Mouse (Mus musculus): Measurements from ENCODE around the gene Gm9639.
"Not testable (repeated sequence)": the region's sequence is repeated elsewhere in the genome, so short reads cannot be mapped to it uniquely, and the experiment has no call there.

Gene Gm9639

DNA sequence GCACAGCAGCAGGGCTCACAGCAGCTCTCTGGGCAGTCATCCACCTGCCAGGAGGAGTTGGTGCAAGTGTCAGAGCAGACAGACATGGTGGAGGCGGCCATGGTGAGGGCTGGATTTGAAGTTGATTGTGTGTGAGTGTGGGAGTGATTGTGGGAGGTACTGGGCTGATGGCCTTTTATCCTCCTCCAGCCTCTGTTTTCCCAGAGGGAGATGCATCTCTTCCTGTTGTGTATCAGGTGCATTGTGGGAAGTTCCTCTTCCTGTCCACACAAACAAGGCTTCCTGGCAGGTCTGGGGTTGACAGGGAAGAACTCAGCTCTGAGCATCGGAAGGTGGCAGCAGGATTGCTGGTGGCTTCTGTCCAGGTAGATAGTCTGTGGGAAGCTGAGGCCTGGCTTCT, at the start of gene Gm9639:
Gm9639 (minus strand) TSS at position 101 of the 400 bp plus-strand sequence.
- no peak for DNase-seq (ENCODE audit: low spot score)

DNA sequence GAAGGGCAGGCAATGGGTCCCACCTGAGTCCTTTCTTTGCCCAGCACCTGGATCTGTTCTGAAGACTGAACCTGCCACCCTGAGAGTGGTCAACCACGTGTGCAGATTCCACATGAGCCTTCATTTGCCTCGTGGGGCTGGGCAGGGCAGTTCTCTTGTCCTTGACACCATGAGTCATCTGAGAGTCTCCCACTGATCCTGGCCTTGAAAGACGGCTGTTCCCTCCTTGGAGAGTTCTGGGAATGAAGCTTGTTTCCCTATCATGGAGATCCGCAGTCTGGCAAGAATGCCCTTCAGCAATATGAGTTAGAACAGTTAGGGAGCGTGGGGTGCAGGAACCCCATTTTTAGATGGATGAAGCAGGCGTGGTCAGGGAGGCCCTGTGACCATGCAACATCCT, 44.1 kb upstream of the Gm9639 start:
- DNase-seq (ENCODE audit: low spot score), result no peak

DNA sequence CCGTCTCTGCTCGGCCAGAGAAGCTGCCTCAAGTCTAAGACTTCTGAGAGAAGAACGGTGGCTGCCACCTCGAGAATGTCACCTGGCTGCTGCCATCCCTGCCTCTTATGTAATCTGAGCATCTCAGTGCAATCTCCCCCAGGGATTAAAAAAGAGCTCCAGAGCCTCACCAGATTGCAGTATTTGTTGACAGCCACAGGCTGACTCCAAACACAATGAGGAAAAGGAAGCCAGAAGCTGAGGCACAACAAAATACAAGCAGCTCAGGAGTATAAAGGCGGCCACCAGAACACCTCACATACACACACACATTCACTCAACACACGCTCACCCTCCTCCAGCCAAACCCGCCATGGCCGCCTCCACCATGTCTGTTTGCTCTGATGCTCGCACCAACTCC, 40.8 kb upstream of the Gm9639 start, which contains the start of gene Krtap10-10:
Krtap10-10 (plus strand) TSS at position 301 of the 400 bp plus-strand sequence.
- no peak for DNase-seq (ENCODE audit: low spot score)

DNA sequence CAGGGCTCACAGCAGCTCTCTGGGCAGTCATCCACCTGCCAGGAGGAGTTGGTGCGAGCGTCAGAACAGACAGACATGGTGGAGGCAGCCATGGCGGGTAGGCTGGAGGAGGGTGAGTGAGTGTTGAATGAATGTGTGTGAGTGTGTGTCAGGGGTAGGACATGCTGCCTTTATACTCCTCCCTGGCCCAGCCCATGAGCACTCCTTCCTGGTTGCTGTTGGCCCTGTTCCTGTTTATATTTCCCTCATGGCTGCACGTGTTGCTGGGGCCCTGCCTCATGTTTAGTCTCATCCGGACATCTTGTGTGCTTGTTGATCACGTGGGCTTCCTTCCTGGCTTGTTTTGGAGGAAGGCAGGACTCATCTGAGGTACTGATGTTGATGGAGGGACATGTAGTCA, 32.1 kb upstream of the Gm9639 start, which contains the start of gene Krtap10-4:
Krtap10-4 (minus strand) TSS at position 145 of the 400 bp plus-strand sequence.
- DNase-seq (ENCODE audit: low spot score), result no peak

DNA sequence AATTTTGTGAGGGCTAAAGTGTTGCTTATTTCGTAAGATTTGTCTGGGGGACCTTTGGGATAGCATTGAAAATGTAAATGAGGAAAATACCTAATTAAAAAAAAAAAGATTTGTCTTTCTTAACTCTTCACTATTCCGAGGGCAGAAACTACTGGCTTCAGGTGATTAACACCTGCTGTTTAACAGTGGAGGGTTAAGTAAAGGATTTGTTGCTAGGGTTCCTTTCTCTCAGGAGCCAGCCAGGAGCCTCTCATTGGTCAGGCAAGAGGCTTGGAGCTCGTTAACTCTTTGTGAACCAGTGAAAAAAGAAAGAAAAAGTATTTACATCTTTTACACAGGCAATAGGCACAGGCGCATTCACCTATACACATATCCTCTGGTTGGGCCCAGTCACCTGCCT, 24.3 kb upstream of the Gm9639 start:
- no peak for DNase-seq (ENCODE audit: low spot score)

DNA sequence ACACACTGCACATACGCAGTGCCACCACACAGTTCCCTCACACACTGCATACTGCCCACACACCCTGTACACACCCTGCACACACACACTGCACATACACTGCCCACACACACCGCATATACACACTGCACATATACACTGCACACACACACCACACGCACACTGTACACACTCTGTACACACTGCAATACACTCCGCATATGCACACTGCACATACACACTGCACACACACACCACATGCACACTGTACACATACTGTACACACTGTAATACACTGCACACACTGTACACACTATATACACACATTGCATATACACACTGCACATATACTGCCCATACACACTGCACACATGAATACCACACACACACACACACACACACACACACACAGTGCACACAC, 23.6 kb upstream of the Gm9639 start:
- DNase-seq (ENCODE audit: low spot score), result no peak

DNA sequence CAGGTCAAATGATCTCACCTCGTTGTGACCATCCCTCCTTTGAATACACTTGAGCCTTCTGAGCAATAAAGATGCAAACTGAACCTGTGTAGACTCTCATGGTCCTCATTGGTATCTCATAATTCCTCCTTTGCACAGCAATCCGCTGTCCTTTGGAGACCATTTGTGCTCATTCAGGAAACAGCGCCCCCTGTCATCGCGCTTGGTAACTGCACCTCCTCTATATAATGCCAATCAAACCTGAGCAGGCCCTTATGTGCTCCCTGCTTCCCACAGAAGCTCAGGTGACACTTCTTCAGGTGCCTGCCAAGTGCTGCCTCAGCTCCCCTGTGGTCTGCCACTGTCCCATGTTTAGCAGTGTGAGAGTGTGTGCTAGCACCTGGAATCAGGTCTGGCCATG, 20.6 kb upstream of the Gm9639 start:
- DNase-seq (ENCODE audit: low spot score), result no peak

DNA sequence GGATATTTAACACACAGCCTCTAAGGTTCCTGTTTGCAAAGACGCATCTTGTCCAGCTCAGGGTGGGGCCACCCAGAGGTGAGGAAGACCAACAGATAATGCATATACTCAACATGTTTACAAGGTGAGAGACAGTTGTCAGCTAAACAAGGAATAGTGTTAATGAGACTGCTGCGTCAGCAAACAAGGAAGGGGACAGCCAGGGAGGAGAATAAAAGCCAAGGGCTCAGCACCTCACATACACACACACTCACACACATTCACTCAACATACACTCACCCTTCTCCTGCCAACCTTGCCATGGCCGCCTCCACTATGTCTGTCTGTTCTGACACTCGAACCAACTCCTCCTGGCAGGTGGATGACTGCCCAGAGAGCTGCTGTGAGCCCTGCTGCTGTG, 19.5 kb upstream of the Gm9639 start, which contains the start of gene Gm2696:
Gm2696 (plus strand) TSS at position 301 of the 400 bp plus-strand sequence.
- no peak for DNase-seq (ENCODE audit: low spot score)

DNA sequence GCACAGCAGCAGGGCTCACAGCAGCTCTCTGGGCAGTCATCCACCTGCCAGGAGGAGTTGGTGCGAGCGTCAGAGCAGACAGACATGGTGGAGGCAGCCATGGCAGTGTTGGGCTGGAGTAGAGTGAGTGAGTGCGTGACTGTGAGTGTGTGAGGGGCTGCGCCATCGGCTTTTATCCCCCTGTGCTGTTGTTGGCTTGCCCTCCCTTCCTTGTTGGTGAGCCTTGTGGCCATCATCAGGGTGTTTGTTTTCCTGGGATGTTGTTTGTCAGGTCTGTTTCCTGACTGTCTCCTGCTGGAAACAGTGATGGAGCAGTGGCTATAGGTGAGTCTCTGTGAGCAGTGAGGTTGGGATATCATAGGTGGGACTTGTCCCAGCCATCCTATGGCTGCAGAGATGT, 16.9 kb upstream of the Gm9639 start, which contains the start of gene Gm9507:
Gm9507 (minus strand) TSS at position 101 of the 400 bp plus-strand sequence.
- no peak for DNase-seq (ENCODE audit: low spot score)

DNA sequence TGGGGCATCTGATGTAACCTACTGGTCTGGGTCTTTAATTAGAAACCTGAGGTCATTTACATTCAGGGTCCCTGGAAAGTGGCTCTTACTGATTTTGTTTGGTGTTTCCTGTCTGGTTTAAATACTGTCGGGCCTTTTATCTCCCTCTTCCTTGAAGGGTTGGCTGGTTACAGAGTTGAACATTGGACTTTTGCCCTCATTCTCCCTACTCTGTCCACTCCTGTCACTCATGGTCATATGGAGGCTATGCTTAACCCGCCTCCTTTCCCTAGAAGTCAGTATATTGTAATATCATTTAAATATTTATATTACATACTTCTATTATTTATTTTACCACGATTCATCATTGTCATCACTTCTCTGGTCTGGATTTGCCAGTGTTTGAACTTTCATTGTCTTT, 9.2 kb upstream of the Gm9639 start:
- no peak for DNase-seq (ENCODE audit: low spot score)

DNA sequence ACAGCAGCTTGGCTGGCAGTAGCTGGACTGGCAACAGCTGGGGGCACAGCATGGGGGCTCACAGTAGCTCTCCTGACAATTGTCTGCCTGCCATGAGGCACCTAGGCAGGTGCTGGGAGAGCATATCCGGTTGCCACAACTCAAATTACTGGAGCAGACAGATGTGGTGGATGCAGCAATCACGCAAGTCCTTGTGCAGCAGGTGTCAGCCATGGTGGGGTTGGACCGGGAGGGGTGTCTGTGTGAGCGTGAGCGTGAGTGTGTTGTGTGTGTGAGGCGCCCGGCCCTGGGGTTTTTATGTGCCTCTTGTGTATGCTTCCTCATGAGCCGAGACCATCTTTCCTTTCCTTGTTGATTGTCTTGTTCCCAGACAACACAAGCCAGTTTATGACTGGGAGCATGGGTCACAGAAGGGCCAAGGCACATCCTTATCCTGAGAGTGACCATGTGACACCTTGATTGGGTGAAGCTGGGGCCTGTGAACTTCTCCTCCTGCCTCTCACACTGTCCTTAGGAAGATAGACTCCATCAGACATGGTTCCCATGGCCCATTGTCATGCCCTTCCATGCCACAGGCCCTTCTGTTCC, 4.1 kb upstream of the Gm9639 start, which contains the start of gene Gm19668:
Gm19668 (minus strand) TSS at position 213 of the 588 bp plus-strand sequence.
- DNase-seq (ENCODE audit: low spot score), result no peak

DNA sequence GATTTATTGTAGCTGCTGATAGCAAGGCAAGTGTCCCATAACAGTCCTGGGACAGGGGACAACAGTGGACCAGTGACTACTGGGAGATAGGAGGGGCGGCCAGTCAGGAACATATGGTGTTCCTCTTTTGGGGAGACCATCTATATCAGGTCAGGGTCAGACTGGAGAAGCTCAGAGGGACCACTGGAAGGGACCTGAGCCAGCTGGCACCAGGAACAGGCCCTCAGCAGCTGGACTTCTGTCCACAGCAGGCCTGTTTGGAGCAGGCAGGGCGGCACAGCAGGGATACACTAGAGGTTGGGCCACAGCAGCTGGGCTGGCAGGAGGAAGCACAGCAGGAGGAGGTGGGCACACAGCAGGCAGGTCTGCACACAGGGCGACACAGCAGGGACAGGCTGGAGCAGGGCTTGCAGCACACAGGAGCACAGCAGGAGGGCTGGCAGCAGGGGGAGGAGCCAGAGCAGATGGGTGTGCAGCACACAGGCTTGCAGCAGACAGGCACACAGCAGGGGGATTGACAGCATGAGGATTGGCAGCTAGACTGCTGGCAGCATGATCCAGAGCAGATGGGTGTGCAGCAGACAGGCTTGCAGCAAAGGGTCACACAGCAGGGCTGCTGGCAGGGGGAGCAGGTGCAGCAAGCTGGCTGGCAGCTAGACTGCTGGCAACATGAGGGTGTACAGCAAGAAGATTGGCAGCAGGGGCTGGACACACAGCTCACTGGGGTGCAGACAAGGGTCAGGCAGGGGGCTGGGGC, 3.5 kb upstream of the Gm9639 start:
- not testable (repeated sequence) for DNase-seq (ENCODE audit: low spot score)

DNA sequence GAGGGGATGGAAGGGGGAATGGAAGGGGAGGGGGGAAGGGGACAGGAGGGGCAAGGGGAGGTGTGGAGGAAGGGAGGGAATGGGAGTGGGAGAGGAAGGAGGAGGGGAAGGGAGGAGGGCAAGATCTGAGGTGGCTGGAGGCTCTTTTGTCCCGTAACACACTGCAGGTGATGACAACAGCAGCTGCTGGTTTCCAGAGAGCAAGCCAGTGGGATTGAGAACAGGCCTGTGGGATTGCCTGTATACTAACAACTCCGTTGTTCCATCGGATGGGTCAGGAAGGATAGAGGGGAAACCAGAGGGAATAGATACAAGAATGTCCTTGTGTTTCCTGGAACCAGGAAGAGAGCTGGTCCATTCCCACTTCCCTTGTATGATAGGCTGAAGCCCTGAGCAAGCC, 2.8 kb upstream of the Gm9639 start:
- no peak for DNase-seq (ENCODE audit: low spot score)

DNA sequence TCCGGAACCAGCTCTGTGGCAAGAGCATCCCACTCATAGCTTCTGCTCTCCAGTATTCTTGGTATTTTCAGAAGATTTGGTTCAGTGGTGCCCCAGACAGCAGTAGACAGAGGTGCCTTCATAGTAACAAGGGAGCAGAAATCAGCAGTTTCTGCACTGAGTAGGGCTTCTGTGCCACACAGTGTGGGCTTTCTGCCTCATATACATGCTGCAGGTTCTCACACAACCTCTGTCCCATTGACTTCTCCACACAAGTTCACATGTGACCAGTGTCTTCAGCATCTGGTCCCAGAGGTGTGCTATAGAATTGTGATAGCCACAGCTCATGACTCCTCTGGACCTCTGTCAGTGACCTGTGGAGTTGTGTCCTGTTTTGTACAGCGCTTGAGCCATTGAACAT, 6.3 kb downstream of the Gm9639 start:
- DNase-seq (ENCODE audit: low spot score), result no peak

DNA sequence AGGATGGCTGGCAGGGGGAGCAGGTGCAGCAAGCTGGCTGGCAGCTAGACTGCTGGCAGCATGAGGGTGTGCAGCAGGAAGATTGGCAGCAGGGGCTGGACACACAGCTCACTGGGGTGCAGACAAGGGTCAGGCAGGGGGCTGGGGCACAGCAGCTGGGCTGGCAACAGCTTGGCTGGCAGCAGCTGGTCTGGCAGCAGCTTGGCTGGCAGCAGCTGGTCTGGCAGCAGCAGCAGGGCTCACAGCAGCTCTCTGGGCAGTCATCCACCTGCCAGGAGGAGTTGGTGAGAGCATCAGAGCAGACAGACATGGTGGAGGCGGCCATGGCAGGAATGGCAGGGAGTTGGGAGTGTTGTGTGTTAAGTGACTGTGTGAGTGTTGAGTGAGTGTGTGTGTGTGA, 7.0 kb downstream of the Gm9639 start, which contains the start of gene Gm7137:
Gm7137 (minus strand) TSS at position 325 of the 400 bp plus-strand sequence.
- not testable (repeated sequence) for DNase-seq (ENCODE audit: low spot score)

DNA sequence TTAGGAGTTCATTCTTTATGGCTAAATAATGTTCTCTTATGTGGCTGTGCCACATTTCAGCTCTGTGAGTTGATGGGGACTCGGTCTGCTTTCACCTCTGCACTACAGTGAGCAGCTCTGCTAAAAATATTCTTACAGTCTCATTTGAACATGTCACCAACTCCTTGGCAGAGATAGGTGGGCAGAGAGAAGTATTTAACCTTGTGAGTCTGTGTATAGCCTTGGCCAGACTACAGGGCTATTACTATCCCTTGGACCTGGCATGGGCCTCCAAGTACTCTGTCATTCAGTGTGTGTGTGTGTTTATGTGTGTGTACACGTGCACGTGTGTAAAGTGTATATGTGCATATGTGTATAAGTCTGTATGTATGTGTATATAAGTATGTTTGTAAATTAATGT, 11.5 kb downstream of the Gm9639 start:
- not testable (repeated sequence) for DNase-seq (ENCODE audit: low spot score)

DNA sequence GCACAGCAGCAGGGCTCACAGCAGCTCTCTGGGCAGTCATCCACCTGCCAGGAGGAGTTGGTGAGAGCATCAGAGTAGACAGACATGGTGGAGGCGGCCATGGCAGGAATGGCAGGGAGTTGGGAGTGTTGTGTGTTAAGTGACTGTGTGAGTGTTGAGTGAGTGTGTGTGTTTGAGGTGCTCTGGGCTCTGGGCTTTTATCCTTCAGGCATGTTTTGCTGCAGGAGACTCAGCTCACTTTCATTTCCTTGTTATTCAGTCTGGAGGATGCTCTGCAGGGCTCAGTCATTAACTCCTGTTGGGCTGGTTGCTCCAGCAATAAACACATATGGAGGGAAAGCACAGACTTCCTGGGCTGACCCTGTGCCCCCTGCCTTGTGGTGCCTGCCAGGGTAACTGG, 12.4 kb downstream of the Gm9639 start, which contains the start of gene Gm3250:
Gm3250 (minus strand) TSS at position 101 of the 400 bp plus-strand sequence.
- DNase-seq (ENCODE audit: low spot score), result not testable (repeated sequence)

DNA sequence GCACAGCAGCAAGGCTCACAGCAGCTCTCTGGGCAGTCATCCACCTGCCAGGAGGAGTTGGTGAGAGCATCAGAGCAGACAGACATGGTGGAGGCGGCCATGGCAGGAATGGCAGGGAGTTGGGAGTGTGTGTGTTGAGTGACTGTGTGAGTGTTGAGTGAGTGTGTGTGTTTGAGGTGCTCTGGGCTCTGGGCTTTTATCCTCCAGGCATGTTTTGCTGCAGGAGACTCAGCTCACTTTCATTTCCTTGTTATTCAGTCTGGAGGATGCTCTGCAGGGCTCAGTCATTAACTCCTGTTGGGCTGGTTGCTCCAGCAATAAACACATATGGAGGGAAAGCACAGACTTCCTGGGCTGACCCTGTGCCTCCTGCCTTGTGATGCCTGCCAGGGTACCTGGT, 18.0 kb downstream of the Gm9639 start, which contains the start of gene Gm7138:
Gm7138 (minus strand) TSS at position 101 of the 400 bp plus-strand sequence.
- not testable (repeated sequence) for DNase-seq (ENCODE audit: low spot score)

DNA sequence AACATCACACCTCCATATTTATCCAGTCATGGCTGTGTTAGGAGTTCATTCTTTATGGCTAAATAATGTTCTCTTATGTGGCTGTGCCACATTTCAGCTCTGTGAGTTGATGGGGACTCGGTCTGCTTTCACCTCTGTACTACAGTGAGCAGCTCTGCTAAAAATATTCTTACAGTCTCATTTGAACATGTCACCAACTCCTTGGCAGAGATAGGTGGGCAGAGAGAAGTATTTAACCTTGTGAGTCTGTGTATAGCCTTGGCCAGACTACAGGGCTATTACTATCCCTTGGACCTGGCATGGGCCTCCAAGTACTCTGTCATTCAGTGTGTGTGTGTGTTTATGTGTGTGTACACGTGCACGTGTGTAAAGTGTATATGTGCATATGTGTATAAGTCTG, 22.7 kb downstream of the Gm9639 start:
- DNase-seq (ENCODE audit: low spot score), result not testable (repeated sequence)

DNA sequence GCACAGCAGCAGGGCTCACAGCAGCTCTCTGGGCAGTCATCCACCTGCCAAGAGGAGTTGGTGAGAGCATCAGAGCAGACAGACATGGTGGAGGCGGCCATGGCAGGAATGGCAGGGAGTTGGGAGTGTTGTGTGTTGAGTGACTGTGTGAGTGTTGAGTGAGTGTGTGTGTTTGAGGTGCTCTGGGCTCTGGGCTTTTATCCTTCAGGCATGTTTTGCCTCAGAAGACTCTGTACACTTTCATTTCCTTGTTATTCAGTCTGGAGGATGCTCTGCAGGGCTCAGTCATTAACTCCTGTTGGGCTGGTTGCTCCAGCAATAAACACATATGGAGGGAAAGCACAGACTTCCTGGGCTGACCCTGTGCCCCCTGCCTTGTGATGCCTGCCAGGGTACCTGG, 23.7 kb downstream of the Gm9639 start, which contains the start of gene Gm3238:
Gm3238 (minus strand) TSS at position 101 of the 400 bp plus-strand sequence.
- not testable (repeated sequence) for DNase-seq (ENCODE audit: low spot score)

DNA sequence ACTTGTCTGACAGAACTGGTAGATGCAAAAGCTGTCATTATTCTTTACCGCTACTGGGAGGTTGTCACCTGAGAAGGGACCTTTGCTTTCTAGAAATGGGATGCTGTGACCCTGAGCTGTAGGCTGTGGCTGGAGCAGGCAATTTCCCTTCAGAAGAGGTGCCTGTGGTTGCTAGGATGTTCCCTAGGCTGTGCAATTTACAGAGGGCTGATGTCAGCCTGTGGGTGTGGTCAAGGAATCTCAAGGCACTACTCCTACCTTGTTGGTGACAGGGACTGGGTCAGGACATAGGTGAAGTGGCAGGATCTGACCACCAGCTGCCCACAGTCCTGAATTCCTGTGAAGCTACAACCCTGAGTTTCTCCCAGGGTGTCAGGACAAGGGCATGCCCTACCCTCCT, 25.1 kb downstream of the Gm9639 start:
- DNase-seq (ENCODE audit: low spot score), result no peak

DNA sequence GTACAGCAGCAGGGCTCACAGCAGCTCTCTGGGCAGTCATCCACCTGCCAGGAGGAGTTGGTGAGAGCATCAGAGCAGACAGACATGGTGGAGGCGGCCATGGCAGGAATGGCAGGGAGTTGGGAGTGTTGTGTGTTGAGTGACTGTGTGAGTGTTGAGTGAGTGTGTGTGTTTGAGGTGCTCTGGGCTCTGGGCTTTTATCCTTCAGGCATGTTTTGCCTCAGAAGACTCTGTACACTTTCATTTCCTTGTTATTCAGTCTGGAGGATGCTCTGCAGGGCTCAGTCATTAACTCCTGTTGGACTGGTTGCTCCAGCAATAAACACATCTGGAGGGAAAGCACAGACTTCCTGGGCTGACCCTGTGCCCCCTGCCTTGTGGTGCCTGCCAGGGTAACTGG, 35.3 kb downstream of the Gm9639 start, which contains the start of gene Gm3233:
Gm3233 (minus strand) TSS at position 101 of the 400 bp plus-strand sequence.
- not testable (repeated sequence) for DNase-seq (ENCODE audit: low spot score)

DNA sequence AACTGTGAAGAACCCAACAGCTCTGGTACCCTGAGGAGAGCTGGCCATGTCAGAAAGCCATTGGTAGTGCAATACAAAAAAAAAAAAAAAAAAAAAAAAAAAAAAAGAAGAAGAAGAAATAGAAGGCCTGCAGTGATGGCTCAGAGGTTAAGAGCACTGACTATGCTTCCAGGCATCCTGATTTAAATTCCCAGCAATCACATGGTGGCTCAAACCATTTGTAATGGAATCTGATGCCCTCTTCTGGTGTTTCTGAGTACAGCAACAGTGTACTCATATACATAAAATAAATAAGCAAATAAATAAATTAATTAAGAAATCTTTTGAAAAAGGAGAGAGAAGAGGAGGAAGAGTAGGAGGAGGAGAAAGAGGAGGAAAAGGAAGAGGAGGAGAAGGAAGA, 41.4 kb downstream of the Gm9639 start:
- DNase-seq (ENCODE audit: low spot score), result no peak
